Mouse (Mus musculus) gastrocnemius, adult 8-10 months (tissue): ENCODE measurements around the gene Hist1h2bh. TPM values are rescaled to one million over a fixed set of nuclear protein-coding genes. Genes with fewer than 3 reads are reported as not detected.
A peak's percentile ranks its signal among the peaks of the same experiment; 100 is the strongest.
"Not testable (repeated sequence)": the region's sequence is repeated elsewhere in the genome, so short reads cannot be mapped to it uniquely, and the experiment has no call there.

ENCODE experiments used
- DNase-seq, 2 experiments: peaks; one replicate each; pipeline ENCODE4 v3.0.0; 2022; ENCODE audit warnings: low spot score in 2 of 2
- total RNA-seq, 4 experiments: library from RNA; stranded (reverse); gene quantifications; 2 replicates each; pipeline ENCODE4 v1.2.4; 2022

The Hist1h2bh gene
- total RNA-seq, 4 experiments from 2014 or later, result 0.82 to 1.6 (median 1.2) TPM

DNA sequence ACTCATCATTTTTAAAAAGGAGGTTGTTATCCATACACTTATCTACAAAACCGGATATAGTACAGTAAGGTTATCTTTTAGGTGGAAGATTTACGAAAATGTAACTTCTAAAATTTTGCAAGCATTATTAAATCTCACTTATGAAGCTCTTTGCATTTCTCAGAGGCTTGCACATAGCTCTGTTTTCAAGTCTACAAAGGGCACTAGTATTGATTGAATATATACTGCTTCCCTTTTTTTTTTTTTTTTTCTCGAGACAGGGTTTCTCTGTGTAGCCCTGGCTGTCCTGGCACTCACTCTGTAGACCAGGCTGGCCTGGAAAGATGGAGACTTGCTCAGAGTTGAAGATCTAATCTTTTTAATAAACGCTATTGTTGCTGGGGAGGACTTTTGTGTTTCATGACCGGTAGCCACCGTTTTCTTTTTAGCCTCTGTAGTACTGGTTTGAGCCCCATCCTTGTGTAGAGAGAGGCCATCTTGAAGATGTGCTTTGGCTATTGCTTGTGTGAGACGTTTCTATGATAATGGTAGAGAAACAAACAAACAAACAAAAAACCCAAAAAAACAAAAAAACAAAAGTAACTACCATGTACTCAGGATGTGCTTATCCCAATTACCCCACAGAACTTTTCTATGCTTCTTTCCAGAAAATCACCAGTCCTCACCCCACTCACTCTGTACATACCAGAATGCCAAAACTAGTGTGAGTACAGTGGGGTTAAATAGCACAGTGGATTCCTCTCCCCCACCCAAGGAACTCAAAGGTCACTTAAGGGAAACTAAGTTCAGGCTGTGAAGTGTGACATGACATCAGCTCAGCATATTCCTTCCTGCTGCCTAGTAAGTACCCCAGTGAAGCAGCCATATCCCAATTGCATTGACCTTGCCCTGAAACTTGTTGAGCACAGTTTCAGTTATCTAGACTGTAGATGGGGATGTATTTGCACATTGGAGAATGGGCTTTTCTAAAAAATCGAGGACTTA is 9.0 kb upstream of the Hist1h2bh start:
- no peak for DNase-seq

- DNase-seq, result peak in 1 of 2 experiments; percentile 52
These were observed 8.1 kb upstream of the Hist1h2bh start, which contains the start of gene Hist1h4f for GRCm38 (mm10) chr13:23551146-23551834. Hist1h4f (minus strand) TSS chr13:23551648.

DNA sequence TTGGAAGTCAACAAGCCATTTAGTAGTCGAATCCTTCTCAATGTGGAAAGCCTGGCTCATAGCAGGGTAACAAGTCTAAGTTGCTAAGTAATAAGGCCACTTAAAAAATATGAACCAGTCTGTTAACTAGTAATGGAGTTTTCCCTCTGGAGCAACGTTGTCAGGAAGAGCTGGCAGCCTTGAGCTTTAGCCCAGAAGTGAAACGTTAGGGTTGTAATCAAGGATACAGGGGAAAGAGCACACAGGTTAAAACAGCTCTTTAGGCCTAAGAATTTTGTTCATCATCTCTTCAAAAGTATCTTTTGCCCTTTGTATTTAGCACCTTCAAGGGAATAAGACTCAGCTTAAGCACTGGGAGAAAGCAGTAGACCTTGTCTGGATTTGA is 7.6 kb upstream of the Hist1h2bh start:
- no peak for DNase-seq

- no peak for DNase-seq
These were observed 3.5 kb upstream of the Hist1h2bh start for GRCm38 (mm10) chr13:23546694-23547093.

GRCm38 (mm10) chr13:23544787-23545120 is 1.6 kb upstream of the Hist1h2bh start:
- not testable (repeated sequence) for DNase-seq

GRCm38 (mm10) chr13:23543965-23544786 is 984 bp upstream of the Hist1h2bh start, which contains the start of gene Hist1h3f:
Hist1h3f (plus strand) TSS chr13:23544052.
- peak; percentile 26 to 44 for DNase-seq

- not testable (repeated sequence) for DNase-seq
These were observed 789 bp downstream of the Hist1h2bh start for GRCm38 (mm10) chr13:23542225-23542980.

- no peak for DNase-seq
These were observed 1.7 kb downstream of the Hist1h2bh start for GRCm38 (mm10) chr13:23541497-23541896.

GRCm38 (mm10) chr13:23539821-23540220 is 3.4 kb downstream of the Hist1h2bh start:
- DNase-seq, result not testable (repeated sequence)

GRCm38 (mm10) chr13:23538249-23538648 is 4.9 kb downstream of the Hist1h2bh start:
- DNase-seq, result no peak

DNA sequence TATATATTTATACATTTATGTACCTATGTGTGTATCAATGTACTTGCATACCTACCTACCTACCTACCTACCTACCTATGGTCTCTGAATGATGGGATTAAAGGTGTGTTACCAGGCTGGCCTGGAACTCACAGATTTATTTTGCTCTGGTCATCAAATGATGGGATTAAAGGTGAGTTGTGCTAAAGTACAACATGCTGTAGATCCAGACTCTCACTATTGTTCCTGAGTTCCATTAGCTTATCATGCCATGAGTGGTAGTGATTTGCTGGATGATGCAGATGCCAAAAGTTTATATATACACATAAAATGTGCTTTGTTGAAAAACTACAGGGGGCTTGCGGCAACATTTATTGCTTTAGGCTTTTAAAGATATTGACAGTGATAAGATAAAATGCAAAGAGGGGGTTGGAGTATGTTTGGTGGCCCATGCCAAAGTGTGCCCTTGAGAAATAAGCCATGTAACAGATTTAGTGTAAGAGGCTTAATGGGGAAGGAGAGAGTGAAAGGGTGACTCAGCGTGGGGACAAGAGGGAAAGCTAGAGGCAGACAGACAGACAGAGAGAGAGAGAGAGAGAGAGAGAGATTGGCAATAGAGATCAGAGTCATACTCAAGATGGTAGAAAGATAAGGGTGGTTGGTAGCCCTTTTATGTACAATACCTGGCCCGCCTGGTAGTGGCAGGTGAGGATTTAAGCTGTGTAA is 6.0 kb downstream of the Hist1h2bh start:
- DNase-seq, result no peak

DNA sequence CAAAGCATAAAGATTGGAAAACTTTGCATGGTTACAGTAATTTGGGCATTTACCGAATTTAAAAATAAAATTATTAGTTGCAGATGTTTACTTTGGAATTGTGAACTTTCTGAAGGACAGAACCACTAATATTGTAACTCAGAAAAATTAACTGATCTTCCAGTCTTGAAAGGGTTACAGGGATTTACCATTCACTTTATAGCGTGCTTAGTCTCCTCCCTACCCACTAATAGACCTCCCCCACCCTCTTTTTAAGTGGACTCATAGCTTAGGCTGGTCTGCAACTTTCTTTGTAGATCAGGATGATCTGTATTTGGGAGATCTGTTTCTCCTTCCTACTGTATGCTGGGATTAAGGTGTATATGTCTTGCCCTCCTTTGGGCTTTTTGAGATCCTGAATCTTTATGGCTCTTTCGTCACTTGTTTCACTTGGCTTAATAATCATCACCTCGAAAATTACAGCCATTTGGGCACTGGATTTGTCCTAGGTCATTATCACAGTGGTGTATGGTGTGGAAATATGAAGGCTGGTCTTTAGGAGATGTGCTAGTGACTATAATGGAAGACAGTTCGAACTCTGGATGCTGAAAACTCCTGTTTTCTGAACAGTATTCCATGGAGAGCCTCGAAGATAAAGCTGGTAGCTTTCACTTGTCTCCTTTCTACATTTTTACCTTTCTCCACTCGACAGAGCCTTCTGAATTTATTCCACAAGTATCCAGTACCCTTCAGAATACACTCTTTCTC is 6.9 kb downstream of the Hist1h2bh start:
- DNase-seq, result no peak

DNA sequence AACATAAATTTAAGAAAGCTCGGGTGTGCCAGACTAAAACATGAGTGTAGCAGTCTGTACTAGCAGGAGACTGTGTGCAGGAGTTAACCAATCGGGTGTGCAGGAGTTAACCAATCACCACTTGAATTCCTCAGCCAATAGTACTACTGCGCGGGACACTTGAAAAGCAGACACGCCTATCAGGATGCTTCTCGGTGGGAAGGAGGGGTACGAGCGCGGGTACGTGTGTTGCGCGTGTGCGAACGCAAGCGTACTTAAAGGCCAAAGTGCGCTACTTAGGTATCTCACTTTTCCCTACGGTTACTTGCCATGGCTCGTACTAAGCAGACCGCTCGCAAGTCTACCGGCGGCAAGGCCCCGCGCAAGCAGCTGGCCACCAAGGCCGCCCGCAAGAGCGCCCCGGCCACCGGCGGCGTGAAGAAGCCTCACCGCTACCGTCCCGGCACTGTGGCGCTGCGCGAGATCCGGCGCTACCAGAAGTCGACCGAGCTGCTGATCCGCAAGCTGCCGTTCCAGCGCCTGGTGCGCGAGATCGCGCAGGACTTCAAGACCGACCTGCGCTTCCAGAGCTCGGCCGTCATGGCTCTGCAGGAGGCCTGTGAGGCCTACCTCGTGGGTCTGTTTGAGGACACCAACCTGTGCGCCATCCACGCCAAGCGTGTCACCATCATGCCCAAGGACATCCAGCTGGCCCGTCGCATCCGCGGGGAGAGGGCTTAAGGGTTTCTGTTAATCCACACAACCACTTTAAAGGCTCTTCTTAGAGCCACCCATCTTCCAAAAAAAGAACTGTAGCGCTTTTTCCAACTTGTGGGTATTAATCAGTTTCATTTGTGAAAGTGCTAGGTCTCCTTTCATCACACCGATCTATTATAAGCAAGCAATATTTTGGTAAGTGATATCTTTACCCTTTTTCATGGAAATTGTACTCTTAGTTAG is 7.8 kb downstream of the Hist1h2bh start, which contains the start of gene Hist1h3g:
Gene Hist1h3g, plus strand, starts transcription at position 286 of the 939 bp plus-strand sequence.
- peak; percentile 51 to 60 for DNase-seq

DNA sequence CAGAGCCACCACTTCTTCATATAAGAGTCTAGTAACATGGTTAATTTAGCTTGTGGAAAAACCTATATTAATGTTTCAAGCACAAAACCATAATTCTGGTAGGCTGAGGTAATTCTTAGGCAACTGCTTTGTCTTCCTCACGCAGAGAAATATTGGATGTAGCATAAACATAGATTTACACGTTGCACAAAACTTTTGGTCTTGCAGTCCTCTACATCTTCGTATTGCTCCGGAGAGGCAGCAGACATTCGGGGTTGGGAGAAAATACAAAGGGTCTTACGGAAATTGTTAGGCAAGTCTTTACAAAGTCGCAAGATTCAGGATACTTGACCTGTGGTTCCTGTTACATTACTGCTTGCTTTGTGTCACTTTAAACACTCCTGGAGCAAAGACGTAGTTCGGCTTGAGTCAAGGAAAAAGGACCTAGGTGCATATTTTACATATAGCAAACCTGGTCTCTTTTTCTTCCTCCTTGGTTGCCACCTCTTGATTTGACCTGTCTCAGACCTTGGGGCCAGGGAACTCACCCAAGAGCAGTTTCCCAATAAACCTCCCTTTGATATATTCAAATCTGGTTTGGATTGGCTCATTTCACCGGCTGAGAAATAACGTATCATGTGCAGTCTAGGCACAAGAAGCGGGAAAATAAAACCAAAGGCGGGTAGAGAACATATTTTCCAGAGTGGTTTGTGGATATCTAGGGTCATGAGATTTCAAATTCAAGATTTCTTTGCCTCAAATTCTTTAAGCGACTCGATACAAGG is 8.6 kb downstream of the Hist1h2bh start:
- no peak for DNase-seq

GRCm38 (mm10) chr13:23533560-23534367 is 9.4 kb downstream of the Hist1h2bh start, which contains the start of gene Hist1h2af:
Hist1h2af (plus strand) TSS chr13:23533906.
- DNase-seq, result not testable (repeated sequence)
